In genomic region chr8:92469141-92470000, GRCm38 (mm10) we compare ENCODE assay signal across 12 mouse cellular contexts.
DNase-seq lines count a peak whose midpoint lies in the region; ATAC-seq and TF ChIP-seq lines count a peak whose summit lies in the region.
"Had no signal": no experiment of that assay in that cellular context is flagged by ENCODE, and none has a peak within 500 bp of the region (broad histone marks: within the 10 kb centered on the region; RNA-seq: fewer than 3 reads in every experiment).

No protein-coding gene starts in this region.

- H3K27me3 ChIP-seq in embryonic facial prominence, embryonic 11.5 days (ENCODE audit: control insufficient read depth, insufficient read depth, low read length), result no peaks in the 10 kb centered on the region
- peaks cover 8% of the 10 kb centered on the region for H3K27me3 ChIP-seq in hindbrain, embryonic 11.5 days (ENCODE audit: control insufficient read depth, insufficient read depth, low read length)
- peaks cover 30% of the 10 kb centered on the region for H3K27me3 ChIP-seq in midbrain, embryonic 12.5 days
- H3K27me3 ChIP-seq in thymus, adult 2 months (ENCODE audit: control insufficient read depth, insufficient read depth, low read length), result no peaks in the 10 kb centered on the region

- no peak for ATAC-seq in embryonic facial prominence, embryonic 11.5 days (replicated peaks; ENCODE audit: insufficient number of reproducible peaks, low FRiP score, low TSS enrichment, low read depth)
- peak; percentile 35; the same call in 1 of the 2 replicates for ATAC-seq in hindbrain, embryonic 11.5 days (ENCODE audit: low FRiP score)
- ATAC-seq in midbrain, embryonic 12.5 days (ENCODE audit: low FRiP score, low read depth), result no peak; the same call in 1 of the 2 replicates
- ATAC-seq: intestine, postnatal 0 days had no signal

- H3K4me2 ChIP-seq in embryonic facial prominence, embryonic 11.5 days (ENCODE audit: low read depth, low read length), result no peak overlapping the region
- H3K4me2 ChIP-seq in hindbrain, embryonic 11.5 days (replicated peaks; ENCODE audit: low read depth, low read length), result no peak overlapping the region
- H3K4me2 ChIP-seq in midbrain, embryonic 12.5 days (replicated peaks), result no peak overlapping the region

- WGBS in embryonic facial prominence, embryonic 11.5 days, result 30% methylated on average over 19 of the region's 19 CpGs
- 27% methylated on average over 19 of the region's 19 CpGs for WGBS in hindbrain, embryonic 11.5 days
- 21% methylated on average over 19 of the region's 19 CpGs for WGBS in midbrain, embryonic 12.5 days
- WGBS in thymus, adult 2 months, result 80% methylated on average over 19 of the region's 19 CpGs

- intact Hi-C loops in heart, postnatal 36 days (cut with DNase I), result no loop called here

- DNase-seq in brain, embryonic 14.5 days (ENCODE audit: low read depth), result peak; percentile 84
- DNase-seq in embryonic facial prominence, embryonic 11.5 days (ENCODE audit: low spot score), result peak; percentile 56
- peak; percentile 60 for DNase-seq in hindbrain, embryonic 11.5 days (ENCODE audit: low spot score)
- no peak for DNase-seq in frontal cortex, postnatal 14 days (ENCODE audit: low spot score in 2 of 2)
- no peak for DNase-seq in MN1 (ENCODE audit: low spot score)
- DNase-seq in thymus, adult 2 months, result no peak
- no peak for DNase-seq in heart, postnatal 36 days
- DNase-seq: heart, postnatal 10 days; right cerebral cortex, postnatal 25 days had no signal

- TF ChIP-seq POLR2A in brain, embryonic 14.5 days (IDR thresholded peaks at IDR 0.05; ENCODE audit: borderline replicate concordance, extremely low read depth, insufficient read depth, insufficient read length, poor library complexity, severe bottlenecking), result no peak
- no peak for TF ChIP-seq POLR2A in thymus, adult 2 months (IDR thresholded peaks at IDR 0.05; ENCODE audit: control insufficient read depth, extremely low read depth, insufficient read depth, low read length, poor library complexity)

- no peak overlapping the region for H3K27ac ChIP-seq in embryonic facial prominence, embryonic 11.5 days (replicated peaks; ENCODE audit: low read depth, low read length)
- H3K27ac ChIP-seq in hindbrain, embryonic 11.5 days (ENCODE audit: low read depth, low read length), result no peak overlapping the region
- H3K27ac ChIP-seq in midbrain, embryonic 12.5 days (replicated peaks), result 0 out of 2 replicates have a peak overlapping the region, but pooled peaks have one; percentile 11
- no peak overlapping the region for H3K27ac ChIP-seq in thymus, adult 2 months (ENCODE audit: control insufficient read depth, insufficient read depth, low read length)

- TF ChIP-seq CTCF in brain, embryonic 14.5 days (IDR thresholded peaks at IDR 0.05; ENCODE audit: borderline replicate concordance, extremely low read depth, insufficient read depth, insufficient read length), result no peak
- no peak for TF ChIP-seq CTCF in thymus, adult 2 months (IDR thresholded peaks at IDR 0.05; ENCODE audit: borderline replicate concordance, control insufficient read depth, extremely low read depth, insufficient read depth, low read length, poor library complexity)

- no peak overlapping the region for H3K9ac ChIP-seq in embryonic facial prominence, embryonic 11.5 days (replicated peaks; ENCODE audit: low read length)
- H3K9ac ChIP-seq in hindbrain, embryonic 11.5 days (ENCODE audit: low read depth, low read length), result no peak overlapping the region
- H3K9ac ChIP-seq in midbrain, embryonic 12.5 days (replicated peaks), result no peak overlapping the region

- no peak overlapping the region for H3K4me3 ChIP-seq in embryonic facial prominence, embryonic 11.5 days (ENCODE audit: low read depth, low read length)
- H3K4me3 ChIP-seq in hindbrain, embryonic 11.5 days (ENCODE audit: low read depth, low read length), result no peak overlapping the region
- H3K4me3 ChIP-seq in midbrain, embryonic 12.5 days, result no peak overlapping the region
- H3K4me3 ChIP-seq in thymus, adult 2 months (ENCODE audit: control insufficient read depth, insufficient read depth, low read length), result no peak overlapping the region

- no peaks in the 10 kb centered on the region for H3K36me3 ChIP-seq in embryonic facial prominence, embryonic 11.5 days (replicated peaks; ENCODE audit: control insufficient read depth, insufficient read depth, low read depth, low read length)
- H3K36me3 ChIP-seq in hindbrain, embryonic 11.5 days (ENCODE audit: control insufficient read depth, insufficient read depth, low read length), result no peaks in the 10 kb centered on the region
- no peaks in the 10 kb centered on the region for H3K36me3 ChIP-seq in midbrain, embryonic 12.5 days
- no peaks in the 10 kb centered on the region for H3K36me3 ChIP-seq in thymus, adult 2 months (ENCODE audit: control insufficient read depth, insufficient read depth, low read length)
- H3K36me3 ChIP-seq: G1E had no signal

- no peaks in the 10 kb centered on the region for H3K9me3 ChIP-seq in embryonic facial prominence, embryonic 11.5 days (replicated peaks; ENCODE audit: control insufficient read depth, low read length)
- H3K9me3 ChIP-seq in hindbrain, embryonic 11.5 days (ENCODE audit: control insufficient read depth, low read length), result no peaks in the 10 kb centered on the region
- no peaks in the 10 kb centered on the region for H3K9me3 ChIP-seq in midbrain, embryonic 12.5 days

- H3K4me1 ChIP-seq in embryonic facial prominence, embryonic 11.5 days (ENCODE audit: control insufficient read depth, insufficient read depth, low read length), result no peaks in the 10 kb centered on the region
- H3K4me1 ChIP-seq in hindbrain, embryonic 11.5 days (replicated peaks; ENCODE audit: control insufficient read depth, insufficient read depth, low read length), result no peaks in the 10 kb centered on the region
- H3K4me1 ChIP-seq in midbrain, embryonic 12.5 days, result peaks cover 13% of the 10 kb centered on the region
- no peaks in the 10 kb centered on the region for H3K4me1 ChIP-seq in thymus, adult 2 months (replicated peaks; ENCODE audit: control insufficient read depth, insufficient read depth, low read length)

Comparison
In these comparisons a context has a peak if more than half of its experiments do, and no peak if none do; other contexts are left out.
1. DNase-seq: peak in brain, embryonic 14.5 days (single experiment), embryonic facial prominence, embryonic 11.5 days (single experiment) and hindbrain, embryonic 11.5 days (single experiment); none in frontal cortex, postnatal 14 days (0 of 2), MN1 (single experiment), thymus, adult 2 months (single experiment) and heart, postnatal 36 days (0 of 2).